Mouse (Mus musculus): ENCODE measurements around the gene Slc22a3. TPM values are rescaled to one million over a fixed set of nuclear protein-coding genes. Genes with fewer than 3 reads are reported as not detected.

The Slc22a3 gene
- polyA plus RNA-seq, 1 experiment = 3.3 TPM

DNA sequence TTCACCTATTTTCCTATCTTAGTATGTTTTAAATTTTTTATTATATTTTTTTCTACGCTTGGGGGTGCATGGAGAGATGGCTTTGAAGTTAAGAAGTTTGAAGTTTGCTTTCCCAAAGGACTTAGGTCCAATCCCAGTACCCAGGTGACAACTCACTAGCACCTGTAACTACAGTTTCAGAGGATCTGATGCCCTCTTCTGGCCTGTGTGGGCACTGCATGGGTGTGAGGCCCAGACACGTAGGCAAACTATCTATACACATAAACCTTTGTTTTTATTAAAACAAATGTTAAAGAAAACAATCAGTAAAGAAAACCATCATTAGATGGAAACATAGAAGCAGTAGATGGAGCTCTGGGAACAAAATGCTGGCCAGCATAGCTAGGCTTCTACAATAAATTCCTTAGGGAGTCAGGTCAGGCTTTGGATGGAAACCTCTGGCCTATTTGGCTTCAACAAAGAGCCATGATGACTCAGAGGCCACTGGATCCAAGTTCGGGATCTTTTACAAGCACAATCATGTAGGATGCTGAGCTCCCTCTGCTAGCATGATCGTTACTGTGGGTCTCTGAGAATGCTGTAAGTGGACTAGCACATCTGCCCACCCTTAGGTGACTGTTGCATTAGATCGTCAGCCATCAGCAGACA is 52.2 kb downstream of the Slc22a3 start:
- Histone ChIP-seq H3K27me3 (ENCODE audit: control insufficient read depth, insufficient read depth, low read length) (no peaks in the 10 kb centered on the region), H3K4me1 (replicated peaks; ENCODE audit: control insufficient read depth, insufficient read depth, low read length) (no peaks in the 10 kb centered on the region), H3K36me3 (ENCODE audit: control insufficient read depth, insufficient read depth, low read length) (no peaks in the 10 kb centered on the region), H3K4me3 (ENCODE audit: control insufficient read depth, insufficient read depth, low read length) (no peak overlapping the region), H3K27ac (ENCODE audit: control insufficient read depth, insufficient read depth, low read length) (no peak overlapping the region)
- WGBS = 88% methylated on average over 5 of the region's 5 CpGs
- TF ChIP-seq POLR2A (IDR thresholded peaks at IDR 0.05; ENCODE audit: control insufficient read depth, extremely low read depth, insufficient read depth, low read length, poor library complexity) (no peak), CTCF (IDR thresholded peaks at IDR 0.05; ENCODE audit: borderline replicate concordance, control insufficient read depth, extremely low read depth, insufficient read depth, low read length, poor library complexity) (no peak)
- peak; percentile 57 for DNase-seq

DNA sequence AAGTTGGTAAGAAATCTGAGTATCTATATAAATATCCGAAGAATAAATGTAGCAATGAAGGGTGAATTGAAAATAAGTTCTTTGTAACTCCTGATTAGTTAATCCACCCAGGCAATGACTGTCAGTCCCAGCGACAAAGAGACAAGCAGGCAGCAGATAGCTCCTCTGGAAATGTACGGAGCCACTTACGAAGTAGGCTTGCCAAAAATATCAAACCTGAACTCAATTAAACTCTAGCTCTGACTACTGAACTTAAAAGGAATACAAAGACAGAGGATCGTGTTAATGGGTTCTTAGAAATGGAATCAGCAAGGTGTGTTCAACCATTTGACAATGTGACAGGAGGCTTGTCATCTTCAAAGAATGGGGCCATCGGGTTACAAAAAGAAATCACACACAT is 53.8 kb downstream of the Slc22a3 start:
- TF ChIP-seq POLR2A (IDR thresholded peaks at IDR 0.05; ENCODE audit: control insufficient read depth, extremely low read depth, insufficient read depth, low read length, poor library complexity) = no peak
- no peak for TF ChIP-seq CTCF (IDR thresholded peaks at IDR 0.05; ENCODE audit: borderline replicate concordance, control insufficient read depth, extremely low read depth, insufficient read depth, low read length, poor library complexity)
- DNase-seq = no peak
- WGBS = 94% methylated on average over 6 of the region's 6 CpGs

DNA sequence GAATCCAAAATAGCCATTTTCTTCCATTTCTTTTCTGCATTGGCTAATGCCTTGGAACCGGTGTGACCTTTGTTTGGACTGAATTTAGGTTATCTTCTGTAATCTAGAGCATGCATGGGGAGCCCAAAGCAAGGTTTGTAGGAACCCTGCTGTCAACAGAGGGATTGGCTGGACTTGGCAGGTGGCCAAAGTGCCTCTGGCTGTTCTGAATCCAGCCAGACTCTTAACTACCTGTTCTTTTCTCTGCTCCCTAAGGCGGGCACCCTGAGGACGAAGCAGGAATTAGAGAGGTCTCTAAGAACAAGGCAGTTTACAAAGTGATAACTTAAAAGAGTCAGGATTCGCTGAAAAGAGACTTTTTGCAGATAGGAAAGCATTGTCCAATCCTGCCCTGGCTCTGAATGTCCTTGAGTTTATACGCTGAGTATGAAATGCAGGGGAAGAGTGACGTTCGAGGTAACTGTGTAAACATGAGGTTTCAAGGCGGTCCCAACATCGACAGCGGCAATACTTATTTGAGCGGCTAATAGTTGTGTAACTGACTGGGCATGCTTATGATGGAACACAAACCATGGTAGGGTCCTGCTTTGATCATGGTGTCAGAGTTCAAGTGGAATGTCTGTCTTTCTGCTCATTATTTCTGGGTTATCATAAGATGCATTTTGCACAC is 54.5 kb downstream of the Slc22a3 start:
- Histone ChIP-seq H3K27me3 (ENCODE audit: control insufficient read depth, insufficient read depth, low read length) (no peaks in the 10 kb centered on the region), H3K27ac (ENCODE audit: control insufficient read depth, insufficient read depth, low read length) (no peak overlapping the region), H3K36me3 (ENCODE audit: control insufficient read depth, insufficient read depth, low read length) (no peaks in the 10 kb centered on the region), H3K4me3 (ENCODE audit: control insufficient read depth, insufficient read depth, low read length) (no peak overlapping the region), H3K4me1 (replicated peaks; ENCODE audit: control insufficient read depth, insufficient read depth, low read length) (no peaks in the 10 kb centered on the region)
- 92% methylated on average over 11 of the region's 11 CpGs for WGBS
- DNase-seq = no peak
- TF ChIP-seq POLR2A (IDR thresholded peaks at IDR 0.05; ENCODE audit: control insufficient read depth, extremely low read depth, insufficient read depth, low read length, poor library complexity) (no peak), CTCF (IDR thresholded peaks at IDR 0.05; ENCODE audit: borderline replicate concordance, control insufficient read depth, extremely low read depth, insufficient read depth, low read length, poor library complexity) (no peak)

More for the DNA sequence above, 53.8 kb downstream of the Slc22a3 start:
- Histone ChIP-seq H3K4me3 (ENCODE audit: control insufficient read depth, insufficient read depth, low read length) (no peak overlapping the region), H3K4me1 (replicated peaks; ENCODE audit: control insufficient read depth, insufficient read depth, low read length) (no peaks in the 10 kb centered on the region), H3K36me3 (ENCODE audit: control insufficient read depth, insufficient read depth, low read length) (no peaks in the 10 kb centered on the region), H3K27me3 (ENCODE audit: control insufficient read depth, insufficient read depth, low read length) (no peaks in the 10 kb centered on the region), H3K27ac (ENCODE audit: control insufficient read depth, insufficient read depth, low read length) (no peak overlapping the region)

DNA sequence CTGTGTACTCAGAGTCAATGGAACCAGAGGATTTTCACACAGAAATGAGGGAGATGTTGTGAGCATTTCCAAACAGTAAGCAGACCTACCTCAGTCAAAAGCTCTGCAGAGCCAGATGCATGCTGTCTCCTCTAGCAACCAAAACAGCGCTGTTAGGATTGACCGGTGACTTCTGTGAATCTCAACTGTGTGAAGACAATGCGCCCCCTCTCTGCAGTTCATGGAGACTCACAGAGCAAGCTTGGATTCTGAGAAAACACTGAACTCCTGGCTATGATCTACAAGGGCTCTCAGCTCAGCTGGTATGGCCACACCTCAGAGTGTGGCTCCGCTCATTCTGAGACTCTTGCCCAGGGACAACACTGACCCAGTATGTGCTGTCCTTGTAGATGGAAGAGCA is 56.3 kb downstream of the Slc22a3 start:
- TF ChIP-seq POLR2A (IDR thresholded peaks at IDR 0.05; ENCODE audit: control insufficient read depth, extremely low read depth, insufficient read depth, low read length, poor library complexity) (no peak), CTCF (IDR thresholded peaks at IDR 0.05; ENCODE audit: borderline replicate concordance, control insufficient read depth, extremely low read depth, insufficient read depth, low read length, poor library complexity) (no peak)
- no peaks in the 10 kb centered on the region for H3K4me1 ChIP-seq (replicated peaks; ENCODE audit: control insufficient read depth, insufficient read depth, low read length)
- no peaks in the 10 kb centered on the region for H3K36me3 ChIP-seq (ENCODE audit: control insufficient read depth, insufficient read depth, low read length)
- no peak overlapping the region for H3K4me3 ChIP-seq (ENCODE audit: control insufficient read depth, insufficient read depth, low read length)
- no peaks in the 10 kb centered on the region for H3K27me3 ChIP-seq (ENCODE audit: control insufficient read depth, insufficient read depth, low read length)
- no peak for DNase-seq
- WGBS = 91% methylated on average over 4 of the region's 4 CpGs
- no peak overlapping the region for H3K27ac ChIP-seq (ENCODE audit: control insufficient read depth, insufficient read depth, low read length)

DNA sequence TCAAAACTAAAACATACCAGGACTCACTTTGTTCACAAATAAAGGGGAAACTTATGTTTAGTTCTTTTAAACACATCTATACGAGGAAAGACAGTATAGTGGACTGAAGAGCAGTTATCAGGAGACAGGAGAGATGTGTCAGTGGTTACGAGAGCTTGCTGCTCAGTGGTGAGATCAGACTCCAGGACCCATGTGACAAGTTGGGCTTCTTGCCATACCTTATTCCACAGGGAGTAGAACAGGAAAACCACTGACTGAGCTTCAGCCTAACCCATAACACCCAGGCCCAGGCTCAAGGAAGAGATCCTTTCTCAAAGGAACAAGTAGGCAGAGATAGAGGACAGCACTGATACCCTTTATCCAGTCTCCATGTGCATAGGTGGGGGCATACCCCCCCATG is 62.9 kb downstream of the Slc22a3 start:
- Histone ChIP-seq H3K4me1 (replicated peaks; ENCODE audit: control insufficient read depth, insufficient read depth, low read length) (no peaks in the 10 kb centered on the region), H3K27ac (ENCODE audit: control insufficient read depth, insufficient read depth, low read length) (no peak overlapping the region), H3K36me3 (ENCODE audit: control insufficient read depth, insufficient read depth, low read length) (no peaks in the 10 kb centered on the region), H3K4me3 (ENCODE audit: control insufficient read depth, insufficient read depth, low read length) (no peak overlapping the region), H3K27me3 (ENCODE audit: control insufficient read depth, insufficient read depth, low read length) (no peaks in the 10 kb centered on the region)
- TF ChIP-seq POLR2A (IDR thresholded peaks at IDR 0.05; ENCODE audit: control insufficient read depth, extremely low read depth, insufficient read depth, low read length, poor library complexity) (no peak), CTCF (IDR thresholded peaks at IDR 0.05; ENCODE audit: borderline replicate concordance, control insufficient read depth, extremely low read depth, insufficient read depth, low read length, poor library complexity) (no peak)
- 93% methylated on average over 2 of the region's 2 CpGs for WGBS
- DNase-seq = no peak

DNA sequence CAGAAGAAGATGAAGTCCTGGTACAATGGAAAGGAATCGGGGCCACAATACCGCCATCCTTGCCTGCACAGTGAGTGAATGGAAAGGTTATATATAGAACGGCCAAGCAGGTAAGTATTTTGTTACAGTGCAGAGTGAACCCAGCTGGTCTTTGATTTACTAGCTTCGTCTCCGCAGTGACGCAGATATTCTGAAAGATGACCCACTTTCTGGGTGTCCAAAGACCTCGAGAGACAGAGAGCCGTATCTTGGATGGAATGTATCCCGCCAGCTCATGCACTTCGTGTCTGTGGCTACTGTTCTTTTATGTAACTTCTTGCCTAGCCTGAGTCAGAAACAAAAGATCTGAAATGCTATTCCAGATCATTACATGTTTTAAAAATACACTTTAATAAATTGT is 69.7 kb downstream of the Slc22a3 start:
- no peak overlapping the region for H3K27ac ChIP-seq (ENCODE audit: control insufficient read depth, insufficient read depth, low read length)
- no peak overlapping the region for H3K4me3 ChIP-seq (ENCODE audit: control insufficient read depth, insufficient read depth, low read length)
- no peak for DNase-seq
- no peak for TF ChIP-seq POLR2A (IDR thresholded peaks at IDR 0.05; ENCODE audit: control insufficient read depth, extremely low read depth, insufficient read depth, low read length, poor library complexity)
- H3K4me1 ChIP-seq (replicated peaks; ENCODE audit: control insufficient read depth, insufficient read depth, low read length) = no peaks in the 10 kb centered on the region
- no peaks in the 10 kb centered on the region for H3K27me3 ChIP-seq (ENCODE audit: control insufficient read depth, insufficient read depth, low read length)
- no peaks in the 10 kb centered on the region for H3K36me3 ChIP-seq (ENCODE audit: control insufficient read depth, insufficient read depth, low read length)
- 93% methylated on average over 10 of the region's 10 CpGs for WGBS
